Mouse (Mus musculus): ENCODE measurements around the gene Gm49320. TPM values are rescaled to one million over a fixed set of nuclear protein-coding genes. Genes with fewer than 3 reads are reported as not detected.

Gene Gm49320
- polyA plus RNA-seq, 1 experiment: 0.64 TPM

- peaks cover 13% of the 10 kb centered on the region for H3K4me1 ChIP-seq (ENCODE audit: control insufficient read depth, insufficient read depth, low read length)
- TF ChIP-seq POLR2A (IDR thresholded peaks at IDR 0.05; ENCODE audit: control insufficient read depth, low read depth, low read length) (peak; percentile 52; the same call in 1 of the 2 replicates), CTCF (IDR thresholded peaks at IDR 0.05; ENCODE audit: control insufficient read depth, insufficient read depth, insufficient replicate concordance, low read depth, low read length) (no peak)
- peak within 1 kb of the TSS; percentile 84 for H3K27ac ChIP-seq (ENCODE audit: control insufficient read depth, insufficient read depth, low read depth, low read length)
- H3K36me3 ChIP-seq (ENCODE audit: control insufficient read depth, insufficient read depth, low read length): no peaks in the 10 kb centered on the region
- no peaks in the 10 kb centered on the region for H3K27me3 ChIP-seq (ENCODE audit: control insufficient read depth, insufficient read depth, low read length)
- H3K4me3 ChIP-seq (ENCODE audit: control insufficient read depth, low read depth, low read length): peak within 1 kb of the TSS; percentile 91
These were observed 20.6 kb downstream of the Gm49320 start, which contains the start of gene Ctxn1 for GRCm38 (mm10) chr8:4259125-4259804. TSS of gene Ctxn1 (minus strand) at chr8:4259274.

GRCm38 (mm10) chr8:4259805-4260170, 21.1 kb downstream of the Gm49320 start:
- Histone ChIP-seq H3K4me1 (ENCODE audit: control insufficient read depth, insufficient read depth, low read length) (peaks cover 13% of the 10 kb centered on the region), H3K27me3 (ENCODE audit: control insufficient read depth, insufficient read depth, low read length) (no peaks in the 10 kb centered on the region), H3K27ac (ENCODE audit: control insufficient read depth, insufficient read depth, low read depth, low read length) (peak overlapping the region; percentile 84; the same call in 1 of the 2 replicates), H3K4me3 (ENCODE audit: control insufficient read depth, low read depth, low read length) (peak overlapping the region; percentile 90), H3K36me3 (ENCODE audit: control insufficient read depth, insufficient read depth, low read length) (no peaks in the 10 kb centered on the region)
- TF ChIP-seq CTCF (IDR thresholded peaks at IDR 0.05; ENCODE audit: control insufficient read depth, insufficient read depth, insufficient replicate concordance, low read depth, low read length) (no peak), POLR2A (IDR thresholded peaks at IDR 0.05; ENCODE audit: control insufficient read depth, low read depth, low read length) (no peak)

GRCm38 (mm10) chr8:4263105-4263791, 24.6 kb downstream of the Gm49320 start:
- H3K36me3 ChIP-seq (ENCODE audit: control insufficient read depth, insufficient read depth, low read length): peaks cover 4% of the 10 kb centered on the region
- H3K27me3 ChIP-seq (ENCODE audit: control insufficient read depth, insufficient read depth, low read length): no peaks in the 10 kb centered on the region
- H3K4me1 ChIP-seq (ENCODE audit: control insufficient read depth, insufficient read depth, low read length): peaks cover 8% of the 10 kb centered on the region
- 0 out of 2 replicates have a peak, but pooled peaks have one; percentile 13 for TF ChIP-seq POLR2A (IDR thresholded peaks at IDR 0.05; ENCODE audit: control insufficient read depth, low read depth, low read length)
- no peak for TF ChIP-seq CTCF (IDR thresholded peaks at IDR 0.05; ENCODE audit: control insufficient read depth, insufficient read depth, insufficient replicate concordance, low read depth, low read length)
- peak overlapping the region; percentile 25 for H3K27ac ChIP-seq (ENCODE audit: control insufficient read depth, insufficient read depth, low read depth, low read length)
- H3K4me3 ChIP-seq (ENCODE audit: control insufficient read depth, low read depth, low read length): no peak overlapping the region

- Histone ChIP-seq H3K27ac (ENCODE audit: control insufficient read depth, insufficient read depth, low read depth, low read length) (no peak overlapping the region), H3K4me3 (ENCODE audit: control insufficient read depth, low read depth, low read length) (no peak overlapping the region), H3K4me1 (ENCODE audit: control insufficient read depth, insufficient read depth, low read length) (no peaks in the 10 kb centered on the region), H3K27me3 (ENCODE audit: control insufficient read depth, insufficient read depth, low read length) (no peaks in the 10 kb centered on the region), H3K36me3 (ENCODE audit: control insufficient read depth, insufficient read depth, low read length) (peaks cover 6% of the 10 kb centered on the region)
- TF ChIP-seq CTCF (IDR thresholded peaks at IDR 0.05; ENCODE audit: control insufficient read depth, insufficient read depth, insufficient replicate concordance, low read depth, low read length): no peak
- no peak for TF ChIP-seq POLR2A (IDR thresholded peaks at IDR 0.05; ENCODE audit: control insufficient read depth, low read depth, low read length)
These were observed 26.7 kb downstream of the Gm49320 start for GRCm38 (mm10) chr8:4265160-4265914.

GRCm38 (mm10) chr8:4267627-4268026, 29.0 kb downstream of the Gm49320 start:
- no peaks in the 10 kb centered on the region for H3K27me3 ChIP-seq (ENCODE audit: control insufficient read depth, insufficient read depth, low read length)
- H3K4me3 ChIP-seq (ENCODE audit: control insufficient read depth, low read depth, low read length): no peak overlapping the region
- no peaks in the 10 kb centered on the region for H3K4me1 ChIP-seq (ENCODE audit: control insufficient read depth, insufficient read depth, low read length)
- no peak overlapping the region for H3K27ac ChIP-seq (ENCODE audit: control insufficient read depth, insufficient read depth, low read depth, low read length)
- peaks cover 6% of the 10 kb centered on the region for H3K36me3 ChIP-seq (ENCODE audit: control insufficient read depth, insufficient read depth, low read length)
- peak; percentile 22; the same call in 1 of the 2 replicates for TF ChIP-seq CTCF (IDR thresholded peaks at IDR 0.05; ENCODE audit: control insufficient read depth, insufficient read depth, insufficient replicate concordance, low read depth, low read length)
- TF ChIP-seq POLR2A (IDR thresholded peaks at IDR 0.05; ENCODE audit: control insufficient read depth, low read depth, low read length): no peak

GRCm38 (mm10) chr8:4269609-4270008, 30.9 kb downstream of the Gm49320 start:
- H3K36me3 ChIP-seq (ENCODE audit: control insufficient read depth, insufficient read depth, low read length): peaks cover 6% of the 10 kb centered on the region
- TF ChIP-seq CTCF (IDR thresholded peaks at IDR 0.05; ENCODE audit: control insufficient read depth, insufficient read depth, insufficient replicate concordance, low read depth, low read length) (no peak), POLR2A (IDR thresholded peaks at IDR 0.05; ENCODE audit: control insufficient read depth, low read depth, low read length) (no peak)
- H3K4me3 ChIP-seq (ENCODE audit: control insufficient read depth, low read depth, low read length): no peak overlapping the region
- no peaks in the 10 kb centered on the region for H3K4me1 ChIP-seq (ENCODE audit: control insufficient read depth, insufficient read depth, low read length)
- H3K27me3 ChIP-seq (ENCODE audit: control insufficient read depth, insufficient read depth, low read length): no peaks in the 10 kb centered on the region
- H3K27ac ChIP-seq (ENCODE audit: control insufficient read depth, insufficient read depth, low read depth, low read length): no peak overlapping the region

All from testis, adult 2 months (tissue).